Mouse (Mus musculus): ENCODE data around the gene Slc22a3. TPM values are rescaled to one million over a fixed set of nuclear protein-coding genes. Genes with fewer than 3 reads are reported as not detected.
A peak's percentile ranks its signal among the peaks of the same experiment; 100 is the strongest.

Gene Slc22a3
- total and polyA plus RNA-seq, 3 experiments, result 31.5 to 87.7 TPM; not detected in 1

DNA sequence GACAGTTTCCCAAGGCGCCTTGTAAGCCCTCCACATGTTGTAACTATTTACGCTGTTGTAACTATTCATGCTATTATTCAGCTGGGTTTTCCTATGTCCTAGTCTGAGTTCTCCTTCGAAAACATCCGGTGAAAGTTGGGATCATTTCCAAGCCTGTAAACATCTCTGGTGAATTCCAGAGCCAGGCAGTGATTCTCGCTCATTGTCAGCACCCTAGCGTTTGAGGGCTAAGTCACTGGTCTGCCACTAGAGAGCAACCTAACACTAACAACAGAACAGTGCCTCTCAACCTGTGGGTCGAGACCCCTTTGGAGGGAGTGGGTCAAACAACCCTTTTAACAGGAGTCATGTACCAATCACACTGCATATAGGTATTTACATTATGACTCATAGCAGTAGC is 104.1 kb downstream of the Slc22a3 start:
- Histone ChIP-seq H3K27ac (ENCODE audit: control insufficient read depth, low read depth, low read length) (no peak overlapping the region), H3K27me3 (ENCODE audit: control insufficient read depth in 1 of 2, insufficient read depth in 2 of 2, low read length in 2 of 2) (no peaks in the 10 kb centered on the region; a peak in 1 of 4 replicates), H3K36me3 (ENCODE audit: control insufficient read depth in 1 of 2, insufficient read depth in 2 of 2, low read length in 2 of 2) (no peaks in the 10 kb centered on the region), H3K4me1 (ENCODE audit: control insufficient read depth in 1 of 2, insufficient read depth in 2 of 2, low read length in 2 of 2) (no peaks in the 10 kb centered on the region), H3K9ac (ENCODE audit: control insufficient read depth, low read depth, low read length, poor library complexity, severe bottlenecking) (no peak overlapping the region), H3K9me3 (replicated peaks; ENCODE audit: insufficient read depth, low read length) (no peaks in the 10 kb centered on the region), H3K4me3 (ENCODE audit: control insufficient read depth in 1 of 2, insufficient read depth in 1 of 2, low read depth in 2 of 2, low read length in 2 of 2) (no peak overlapping the region), H3K79me2 (ENCODE audit: control insufficient read depth, insufficient read depth, low read length, poor library complexity) (no peaks in the 10 kb centered on the region)
- DNase-seq (ENCODE audit: low read depth, low spot score), result no peak
- no peak for TF ChIP-seq ZC3H11A (IDR thresholded peaks at IDR 0.05; ENCODE audit: low read depth, low read length)
- TF ChIP-seq CHD1 (IDR thresholded peaks at IDR 0.05; ENCODE audit: low read depth, low read length), result no peak
- 0 out of 6 replicates have a peak, but pooled peaks of 1 of the 3 experiments have one; percentile 3 for TF ChIP-seq CTCF (IDR thresholded peaks at IDR 0.05 in 2 of 3, conservative IDR thresholded peaks at IDR 0.05 in 1 of 3; ENCODE audit: control insufficient read depth in 1 of 3, insufficient read depth in 1 of 3, low read depth in 2 of 3, low read length in 3 of 3, poor library complexity in 1 of 3, severe bottlenecking in 1 of 3)
- no peak for TF ChIP-seq TAL1 (IDR thresholded peaks at IDR 0.05; ENCODE audit: low read length)
- TF ChIP-seq CHD2 (IDR thresholded peaks at IDR 0.05; ENCODE audit: low read length), result no peak

- no peaks in the 10 kb centered on the region for H3K36me3 ChIP-seq (ENCODE audit: control insufficient read depth in 1 of 2, insufficient read depth in 2 of 2, low read length in 2 of 2)
- H3K79me2 ChIP-seq (ENCODE audit: control insufficient read depth, insufficient read depth, low read length, poor library complexity), result no peaks in the 10 kb centered on the region
- H3K27me3 ChIP-seq (ENCODE audit: control insufficient read depth in 1 of 2, insufficient read depth in 2 of 2, low read length in 2 of 2), result peaks cover 3 to 4% of the 10 kb centered on the region in 2 experiments; a peak in 3 of 4 replicates
- no peak for DNase-seq (ENCODE audit: low read depth, low spot score)
- no peak overlapping the region for H3K27ac ChIP-seq (ENCODE audit: control insufficient read depth, low read depth, low read length)
- H3K9ac ChIP-seq (ENCODE audit: control insufficient read depth, low read depth, low read length, poor library complexity, severe bottlenecking), result no peak overlapping the region
- peak; percentile 54; the same call in 1 of the 2 replicates for TF ChIP-seq TBP (IDR thresholded peaks at IDR 0.05; ENCODE audit: low read depth, low read length)
- TF ChIP-seq HCFC1 (IDR thresholded peaks at IDR 0.05; ENCODE audit: low read depth, low read length), result no peak
- no peaks in the 10 kb centered on the region for H3K4me1 ChIP-seq (ENCODE audit: control insufficient read depth in 1 of 2, insufficient read depth in 2 of 2, low read length in 2 of 2)
- H3K9me3 ChIP-seq (replicated peaks; ENCODE audit: insufficient read depth, low read length), result no peaks in the 10 kb centered on the region
- H3K4me3 ChIP-seq (ENCODE audit: control insufficient read depth in 1 of 2, insufficient read depth in 1 of 2, low read depth in 2 of 2, low read length in 2 of 2), result no peak overlapping the region
Observed at GRCm38 (mm10) chr17:12396163-12396677, 111.3 kb downstream of the Slc22a3 start.

- Histone ChIP-seq H3K4me3 (ENCODE audit: control insufficient read depth in 1 of 2, insufficient read depth in 1 of 2, low read depth in 2 of 2, low read length in 2 of 2) (no peak overlapping the region), H3K9me3 (replicated peaks; ENCODE audit: insufficient read depth, low read length) (no peaks in the 10 kb centered on the region), H3K4me1 (ENCODE audit: control insufficient read depth in 1 of 2, insufficient read depth in 2 of 2, low read length in 2 of 2) (no peaks in the 10 kb centered on the region), H3K36me3 (ENCODE audit: control insufficient read depth in 1 of 2, insufficient read depth in 2 of 2, low read length in 2 of 2) (no peaks in the 10 kb centered on the region), H3K27me3 (ENCODE audit: control insufficient read depth in 1 of 2, insufficient read depth in 2 of 2, low read length in 2 of 2) (peaks cover 0 to 2% of the 10 kb centered on the region in 2 experiments; a peak in 3 of 4 replicates), H3K9ac (ENCODE audit: control insufficient read depth, low read depth, low read length, poor library complexity, severe bottlenecking) (no peak overlapping the region), H3K27ac (ENCODE audit: control insufficient read depth, low read depth, low read length) (no peak overlapping the region), H3K79me2 (ENCODE audit: control insufficient read depth, insufficient read depth, low read length, poor library complexity) (no peaks in the 10 kb centered on the region)
- no peak for DNase-seq (ENCODE audit: low read depth, low spot score)
- TF ChIP-seq RAD21 (IDR thresholded peaks at IDR 0.05; ENCODE audit: low read depth, low read length) (no peak), JUND (IDR thresholded peaks at IDR 0.05; ENCODE audit: low read depth, low read length) (no peak), NELFE (IDR thresholded peaks at IDR 0.05; ENCODE audit: low read depth, low read length) (no peak), USF1 (IDR thresholded peaks at IDR 0.05; ENCODE audit: low read depth, low read length) (no peak), MEF2A (IDR thresholded peaks at IDR 0.05; ENCODE audit: extremely low read depth, insufficient replicate concordance, low read depth, low read length, poor library complexity, severe bottlenecking) (no peak), HCFC1 (IDR thresholded peaks at IDR 0.05; ENCODE audit: low read depth, low read length) (no peak), ZKSCAN1 (IDR thresholded peaks at IDR 0.05; ENCODE audit: low read depth, low read length) (no peak)
Observed at GRCm38 (mm10) chr17:12388239-12388638, 119.3 kb downstream of the Slc22a3 start.
